Mouse (Mus musculus): Measurements from ENCODE around the gene Cbl. TPM values are rescaled to one million over a fixed set of nuclear protein-coding genes. Genes with fewer than 3 reads are reported as not detected.
A peak's percentile ranks its signal among the peaks of the same experiment; 100 is the strongest.

The Cbl gene
- polyA plus RNA-seq, 1 experiment: 18.6 TPM

GRCm38 (mm10) chr9:44240911-44241310, 7.1 kb upstream of the Cbl start:
- no peak for DNase-seq (ENCODE audit: extremely low spot score in 1 of 2, low spot score in 1 of 2)

GRCm38 (mm10) chr9:44240399-44240798, 6.5 kb upstream of the Cbl start, which contains the start of gene Ccdc153:
Gene Ccdc153, plus strand, starts transcription at chr9:44240676.
- no peak for DNase-seq (ENCODE audit: extremely low spot score in 1 of 2, low spot score in 1 of 2)

- peak in 1 of 2 experiments; percentile 71 for DNase-seq (ENCODE audit: extremely low spot score in 1 of 2, low spot score in 1 of 2)
Measured at GRCm38 (mm10) chr9:44239447-44239846, 5.6 kb upstream of the Cbl start.

- no peak for DNase-seq (ENCODE audit: extremely low spot score in 1 of 2, low spot score in 1 of 2)
Measured at GRCm38 (mm10) chr9:44238501-44239190, 4.8 kb upstream of the Cbl start.

- no peak for DNase-seq (ENCODE audit: extremely low spot score in 1 of 2, low spot score in 1 of 2)
Measured at GRCm38 (mm10) chr9:44237128-44237527, 3.3 kb upstream of the Cbl start.

DNA sequence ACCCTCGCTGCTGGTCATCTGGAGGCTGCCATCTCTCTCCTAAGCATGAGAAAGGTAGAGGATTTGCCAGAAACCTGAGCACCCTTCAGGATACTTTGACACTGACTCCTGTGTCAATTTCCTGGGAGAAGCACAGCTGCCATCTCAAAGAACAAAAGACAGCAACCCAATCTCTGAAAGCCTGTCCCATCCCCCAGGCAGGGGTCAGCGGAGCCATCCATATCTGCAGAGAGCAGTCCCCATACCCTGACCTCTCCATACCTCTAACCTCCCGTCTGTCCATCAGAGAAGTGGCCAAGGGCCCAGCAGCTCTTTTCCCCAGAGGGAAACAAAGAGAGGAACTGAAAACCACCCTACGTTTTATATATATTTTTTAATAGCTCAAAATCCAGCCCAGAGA, 2.8 kb upstream of the Cbl start:
- no peak for DNase-seq (ENCODE audit: extremely low spot score in 1 of 2, low spot score in 1 of 2)

DNA sequence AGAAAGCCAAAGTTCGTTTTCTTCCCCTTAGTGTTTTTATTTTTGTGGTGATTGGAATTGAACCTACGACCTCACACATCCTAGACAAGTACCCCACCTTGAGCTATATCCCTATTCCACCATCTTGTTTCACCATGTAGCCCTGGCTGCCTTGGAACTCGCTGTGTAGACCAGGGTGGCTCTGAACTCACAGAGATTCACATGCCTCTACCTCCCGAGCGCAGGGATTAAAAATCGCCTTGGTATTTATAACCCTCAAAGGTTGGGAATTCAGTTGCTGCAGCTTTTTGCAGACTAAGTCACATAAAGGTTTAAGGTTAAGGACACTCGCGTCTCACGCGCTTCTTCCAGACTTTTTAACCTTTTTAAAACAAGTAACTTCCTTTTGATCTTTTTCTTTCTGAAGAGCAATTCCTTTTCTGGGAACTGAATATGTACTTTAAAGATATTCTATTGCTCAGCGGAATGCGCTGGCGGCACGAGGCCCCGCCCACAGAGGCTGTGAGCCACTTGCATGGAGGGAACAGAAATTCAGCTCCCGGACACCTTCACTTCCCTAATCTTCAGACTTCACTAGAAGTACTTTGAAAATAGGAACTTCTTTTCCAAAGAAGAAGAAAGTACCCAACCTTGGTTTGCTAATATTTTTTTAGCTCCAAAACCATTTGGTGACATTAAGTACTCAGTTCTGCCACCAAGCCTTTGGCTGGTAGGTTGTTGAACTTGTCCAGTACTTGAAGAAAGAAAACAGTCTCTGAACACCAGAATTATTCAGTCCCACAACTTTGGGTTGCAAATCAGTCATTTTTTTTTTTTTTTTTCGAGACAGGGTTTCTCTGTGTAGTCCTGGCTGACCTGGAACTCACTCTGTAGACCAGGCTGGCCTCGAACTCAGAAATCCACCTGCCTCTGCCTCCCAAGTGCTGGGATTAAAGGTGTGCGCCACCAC, 904 bp upstream of the Cbl start:
- peak in 1 of 2 experiments; percentile 57 for DNase-seq (ENCODE audit: extremely low spot score in 1 of 2, low spot score in 1 of 2)

GRCm38 (mm10) chr9:44233021-44233801, 638 bp downstream of the Cbl start:
- DNase-seq (ENCODE audit: extremely low spot score in 1 of 2, low spot score in 1 of 2): peak in 1 of 2 experiments; percentile 22

DNA sequence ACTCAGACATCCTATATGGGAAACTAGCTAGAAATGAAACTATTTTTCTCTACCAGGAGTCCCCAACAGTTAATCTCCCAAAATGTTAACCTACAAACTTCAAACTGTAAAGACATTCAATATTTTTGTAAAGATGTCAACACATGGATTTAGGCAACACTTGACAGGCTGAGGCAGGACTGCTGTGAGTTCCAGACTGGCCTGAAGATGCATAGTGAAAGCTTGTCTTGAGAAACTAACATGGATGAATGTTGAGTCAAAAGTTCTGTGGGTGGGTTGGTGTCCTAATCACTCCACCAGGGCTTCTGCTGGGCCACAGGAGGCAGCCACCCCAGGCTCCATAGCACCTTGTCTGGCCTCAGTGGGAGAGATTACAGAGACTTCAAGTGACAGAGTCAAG, 2.2 kb downstream of the Cbl start:
- DNase-seq (ENCODE audit: extremely low spot score in 1 of 2, low spot score in 1 of 2): no peak

- DNase-seq (ENCODE audit: extremely low spot score in 1 of 2, low spot score in 1 of 2): peak in 1 of 2 experiments; percentile 32
Measured at GRCm38 (mm10) chr9:44225993-44226392, 7.9 kb downstream of the Cbl start.

GRCm38 (mm10) chr9:44213538-44213937, 20.3 kb downstream of the Cbl start:
- no peak for DNase-seq (ENCODE audit: extremely low spot score in 1 of 2, low spot score in 1 of 2)

GRCm38 (mm10) chr9:44212406-44212805, 21.4 kb downstream of the Cbl start:
- DNase-seq (ENCODE audit: extremely low spot score in 1 of 2, low spot score in 1 of 2): no peak

GRCm38 (mm10) chr9:44209416-44209815, 24.4 kb downstream of the Cbl start:
- no peak for DNase-seq (ENCODE audit: extremely low spot score in 1 of 2, low spot score in 1 of 2)

- DNase-seq (ENCODE audit: extremely low spot score in 1 of 2, low spot score in 1 of 2): no peak
Measured at GRCm38 (mm10) chr9:44207840-44208239, 26.0 kb downstream of the Cbl start.

- DNase-seq (ENCODE audit: extremely low spot score in 1 of 2, low spot score in 1 of 2): no peak
Measured at GRCm38 (mm10) chr9:44200458-44200857, 33.4 kb downstream of the Cbl start.

- no peak for DNase-seq (ENCODE audit: extremely low spot score in 1 of 2, low spot score in 1 of 2)
Measured at GRCm38 (mm10) chr9:44199580-44199979, 34.3 kb downstream of the Cbl start.

DNA sequence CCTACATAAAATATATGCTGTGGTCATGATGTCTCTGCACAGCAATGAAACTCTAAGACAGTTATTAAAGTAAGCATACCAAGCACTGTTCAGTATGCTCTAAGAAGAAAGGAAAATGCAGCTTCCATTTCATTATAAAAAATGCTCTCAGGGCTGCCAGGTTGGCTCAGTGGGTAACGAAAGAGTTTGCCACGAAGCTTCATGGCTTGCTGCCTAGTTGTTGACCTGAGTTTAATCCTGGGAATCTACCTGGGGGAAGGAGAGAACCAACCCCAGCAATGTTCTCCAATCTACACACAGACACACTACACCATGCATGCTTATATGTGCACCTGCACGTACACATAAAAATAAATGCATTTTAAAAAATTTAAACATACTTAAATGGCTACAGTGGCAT, 34.7 kb downstream of the Cbl start:
- no peak for DNase-seq (ENCODE audit: extremely low spot score in 1 of 2, low spot score in 1 of 2)

DNA sequence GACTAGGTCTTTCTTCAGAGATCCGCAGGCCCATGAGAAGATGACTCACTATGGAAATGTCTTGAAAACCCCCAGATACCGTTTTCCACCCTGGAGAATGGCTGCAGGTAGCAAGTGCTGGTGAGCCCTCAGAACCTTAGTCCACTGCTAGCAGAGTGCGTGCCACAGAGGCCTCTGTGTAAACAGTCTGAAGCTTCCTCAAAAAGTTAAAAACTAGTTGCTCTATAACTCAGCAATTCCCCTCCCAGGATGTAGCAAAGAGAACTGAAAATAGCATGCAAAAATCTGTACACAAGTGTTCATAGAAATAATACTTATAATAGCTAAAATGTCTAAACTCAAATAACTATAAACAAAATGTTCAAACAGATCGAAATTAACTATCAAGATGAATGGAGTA, 37.5 kb downstream of the Cbl start:
- DNase-seq (ENCODE audit: extremely low spot score in 1 of 2, low spot score in 1 of 2): no peak

DNA sequence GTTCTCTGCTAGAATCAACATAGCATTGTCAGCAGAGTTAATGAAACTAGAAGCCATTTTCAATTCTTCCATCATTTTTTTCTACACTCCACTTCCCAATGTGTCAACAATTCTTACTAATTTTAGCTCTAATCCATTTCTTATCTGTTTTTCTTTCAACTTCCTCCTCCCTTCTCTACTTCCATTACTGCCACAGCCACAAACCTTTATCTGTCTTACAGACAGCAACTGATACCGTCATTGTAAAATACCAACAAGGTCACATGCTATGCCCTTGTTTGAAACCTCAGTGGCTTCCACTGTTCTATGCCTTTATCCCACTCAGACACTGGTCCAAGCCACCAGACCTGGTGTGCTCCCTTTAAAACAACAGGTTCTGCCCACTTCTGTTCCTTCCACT, 39.8 kb downstream of the Cbl start:
- no peak for DNase-seq (ENCODE audit: extremely low spot score in 1 of 2, low spot score in 1 of 2)

DNA sequence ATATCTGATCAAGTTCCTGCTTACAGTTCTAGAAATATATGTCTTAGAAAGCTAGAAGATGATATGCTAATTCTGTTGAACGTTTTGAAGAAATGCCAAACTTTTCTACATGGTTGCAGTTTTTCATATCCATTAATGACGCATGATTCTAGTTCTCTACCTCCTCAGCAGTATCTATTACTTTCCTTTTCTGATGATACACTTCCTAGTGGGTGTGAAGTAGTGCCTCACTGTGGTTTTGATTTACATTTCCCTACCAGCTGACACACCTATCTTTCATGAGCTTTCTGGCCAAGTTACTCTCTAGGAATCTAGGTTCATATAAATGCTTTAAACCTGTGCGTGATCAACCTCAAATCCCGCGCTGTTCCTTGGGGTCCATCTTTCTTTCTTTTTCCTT, 41.1 kb downstream of the Cbl start:
- no peak for DNase-seq (ENCODE audit: extremely low spot score in 1 of 2, low spot score in 1 of 2)

GRCm38 (mm10) chr9:44192312-44192711, 41.5 kb downstream of the Cbl start:
- DNase-seq (ENCODE audit: extremely low spot score in 1 of 2, low spot score in 1 of 2): no peak
